Mouse (Mus musculus) heart, postnatal 25 days (tissue): ENCODE measurements around the gene Slc35g1. TPM values are rescaled to one million over a fixed set of nuclear protein-coding genes. Genes with fewer than 3 reads are reported as not detected.
"Not testable (repeated sequence)": the region's sequence is repeated elsewhere in the genome, so short reads cannot be mapped to it uniquely, and the experiment has no call there.

Experiments used
- DNase-seq: peaks from one replicate; pipeline ENCODE4 v3.0.0; 2022; ENCODE audit warnings: low spot score
- intact Hi-C: fragments of 180-260 bp; cut with DNase I; formaldehyde crosslinking; loops from one replicate; pipeline ENCODE4 v1.15.1; 2025
- total RNA-seq, 2 experiments: library from RNA; stranded (reverse); gene quantifications; 2 replicates each; pipeline ENCODE4 v1.2.3; 2021

Gene Slc35g1
- total RNA-seq, 2 experiments from 2014 or later: 1.7 to 1.8 TPM

GRCm38 (mm10) chr19:38383769-38384168 lies 12.0 kb upstream of the Slc35g1 start:
- intact Hi-C loops: no loop called here
- no peak for DNase-seq

- DNase-seq, intact Hi-C loops: not testable (repeated sequence)
Observed at GRCm38 (mm10) chr19:38387021-38387420, 8.8 kb upstream of the Slc35g1 start.

- intact Hi-C loops: no loop called here
- no peak for DNase-seq
Observed at GRCm38 (mm10) chr19:38387835-38388234, 7.9 kb upstream of the Slc35g1 start.

DNA sequence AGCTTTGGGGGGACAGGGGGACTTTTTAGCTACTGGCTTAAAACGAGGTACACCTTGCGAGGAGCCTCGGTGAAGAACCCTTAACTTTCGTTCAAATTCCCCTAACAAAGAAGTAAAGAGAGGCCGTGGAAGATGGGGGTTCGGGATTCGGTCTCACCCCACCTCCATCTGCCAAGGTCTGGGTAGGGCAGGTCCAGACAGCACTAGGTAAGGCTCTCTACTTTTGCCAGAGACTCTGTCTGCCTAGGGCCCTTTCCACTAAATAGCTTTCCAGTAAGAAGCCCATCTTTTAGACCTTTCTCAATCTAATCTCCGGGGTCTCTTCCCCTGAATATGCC lies 822 bp downstream of the Slc35g1 start:
- DNase-seq: no peak
- intact Hi-C loops: no loop called here

GRCm38 (mm10) chr19:38397004-38397403 lies 1.2 kb downstream of the Slc35g1 start:
- no peak for DNase-seq
- intact Hi-C loops: no loop called here

DNA sequence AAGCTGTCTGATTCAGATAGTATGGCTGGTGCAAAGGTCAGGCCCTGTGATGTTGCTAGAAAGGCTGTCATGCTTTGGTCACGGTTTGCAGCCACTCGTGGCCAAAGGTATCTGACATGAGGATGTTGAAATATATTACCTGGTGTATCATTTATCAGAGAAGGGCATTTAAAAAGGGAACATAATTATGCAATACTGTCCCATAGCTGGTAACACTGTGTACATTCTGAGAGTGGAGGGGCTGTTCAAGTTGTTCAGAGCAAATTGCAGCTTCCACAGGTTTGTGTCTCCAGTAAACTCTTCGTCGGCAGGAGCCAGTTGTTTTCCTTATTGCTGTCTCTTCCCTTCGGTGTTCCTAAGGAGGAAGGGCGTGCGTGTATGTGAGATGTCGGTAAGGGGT lies 3.2 kb downstream of the Slc35g1 start:
- intact Hi-C loops: no loop called here
- no peak for DNase-seq

DNA sequence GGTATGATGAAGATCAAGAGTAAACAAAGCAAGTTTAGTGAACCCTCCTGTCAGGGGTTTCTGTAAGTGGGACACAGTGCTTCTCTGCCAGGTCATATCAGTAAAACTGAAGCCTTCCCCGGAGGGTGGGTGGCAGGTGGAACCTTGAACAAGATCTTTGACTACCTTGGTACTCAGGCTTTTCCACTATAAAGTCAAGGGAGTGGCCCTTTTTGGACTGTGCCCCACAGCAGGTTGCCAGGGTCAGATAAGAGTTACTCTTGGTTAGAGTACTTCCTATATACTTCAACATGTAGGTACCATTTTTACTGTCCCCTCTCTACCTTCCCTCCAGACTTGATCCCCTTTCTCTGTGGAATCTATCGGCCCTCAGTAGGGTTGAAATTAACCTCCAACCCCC lies 5.1 kb downstream of the Slc35g1 start:
- intact Hi-C loops: no loop called here
- DNase-seq: no peak

DNA sequence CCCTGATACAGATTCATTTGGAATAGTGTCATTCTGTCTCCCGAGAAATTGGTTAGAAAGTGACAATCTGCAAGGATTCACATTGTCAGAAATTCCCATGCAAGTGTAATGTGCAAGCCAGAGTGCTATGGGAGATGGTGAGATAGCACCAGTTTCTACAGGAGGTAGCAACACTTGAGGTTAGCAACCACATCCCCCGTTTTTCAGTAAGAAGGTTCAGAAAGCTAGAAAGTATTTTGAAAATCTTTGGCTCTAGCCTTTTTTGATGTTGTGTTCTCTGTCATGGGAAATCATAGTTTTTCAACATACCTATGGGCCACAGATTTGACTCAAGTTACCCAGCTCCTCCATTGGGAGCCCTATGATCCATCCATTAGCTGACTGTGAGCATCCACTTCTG lies 5.6 kb downstream of the Slc35g1 start:
- intact Hi-C loops: no loop called here
- DNase-seq: no peak

GRCm38 (mm10) chr19:38410357-38411056 lies 14.7 kb downstream of the Slc35g1 start:
- intact Hi-C loops: no loop called here

DNA sequence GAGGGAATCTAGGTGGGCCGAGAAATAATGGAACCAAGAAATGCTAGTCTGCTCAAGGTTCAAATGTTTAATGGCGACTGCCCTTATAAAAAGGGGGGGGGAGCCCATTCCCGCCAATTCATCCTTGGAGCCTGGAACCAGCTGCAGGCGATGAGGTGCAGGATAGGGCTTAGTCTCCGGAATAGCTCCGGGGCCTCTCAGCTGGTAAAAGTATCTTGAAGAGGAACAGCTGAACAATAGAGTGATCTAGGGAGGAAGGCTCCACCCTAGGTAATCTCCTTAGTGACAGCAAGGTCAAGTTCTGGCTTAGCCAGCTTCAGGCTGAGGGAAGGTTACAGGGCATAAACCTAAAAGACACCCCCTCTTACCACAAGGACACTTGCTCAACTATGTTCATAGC lies 18.1 kb downstream of the Slc35g1 start:
- intact Hi-C loops: no loop called here
- no peak for DNase-seq

More at GRCm38 (mm10) chr19:38410357-38411056, 14.7 kb downstream of the Slc35g1 start:
- no peak for DNase-seq

DNA sequence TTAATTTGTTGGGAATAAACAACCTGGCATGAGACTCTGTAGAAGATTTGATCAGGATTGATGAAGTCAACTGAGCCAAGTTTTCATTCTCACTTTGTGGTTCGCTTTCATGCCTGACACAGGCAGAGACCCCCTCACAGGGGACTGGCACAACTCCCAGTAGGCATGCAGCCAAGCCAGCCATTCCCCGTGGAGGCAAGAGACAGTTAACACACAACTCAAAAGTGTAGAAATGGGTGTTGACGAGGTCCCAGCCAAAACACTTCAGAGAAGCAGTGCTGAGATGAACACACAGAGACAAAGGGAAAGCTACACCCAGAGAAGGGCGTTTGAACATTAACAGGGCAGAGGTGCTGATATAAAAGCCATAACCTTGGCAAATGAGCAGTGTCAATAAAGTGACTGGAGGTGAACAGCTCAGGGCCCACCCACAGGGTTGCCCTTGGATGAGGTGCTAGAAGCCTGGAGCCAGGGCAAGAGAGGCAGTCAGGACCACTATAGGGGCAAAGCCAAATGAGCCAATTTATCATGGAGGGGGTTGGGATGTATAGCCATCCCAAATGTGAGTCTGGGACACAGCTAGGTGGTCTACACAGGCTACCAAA lies 23.1 kb downstream of the Slc35g1 start:
- intact Hi-C loops: no loop called here
- no peak for DNase-seq

DNA sequence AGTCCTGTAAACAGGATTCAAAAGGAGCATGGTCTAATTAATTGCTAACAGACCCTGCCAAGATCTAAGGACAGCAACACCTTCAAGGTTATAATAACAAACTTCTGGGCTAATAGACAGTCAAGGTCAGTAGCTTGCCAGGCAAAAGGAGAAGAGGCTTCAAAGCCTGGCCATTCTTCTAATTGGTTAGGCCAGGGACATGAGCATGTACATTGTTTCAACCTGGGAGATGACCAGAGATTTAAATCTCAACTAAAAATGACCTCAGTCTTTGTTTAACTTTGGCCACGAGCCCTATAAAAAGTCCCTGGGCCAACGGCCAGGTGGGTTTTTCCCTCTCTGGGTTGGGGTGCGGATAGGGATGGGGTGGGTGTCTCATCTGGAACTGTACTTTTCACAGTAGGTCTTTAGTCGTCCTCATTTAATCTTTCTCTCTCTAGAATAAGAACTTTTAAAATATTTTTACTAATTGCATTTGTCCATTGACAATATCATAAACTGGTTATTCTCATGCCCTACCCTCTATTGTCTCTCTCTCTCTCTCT lies 25.0 kb downstream of the Slc35g1 start:
- intact Hi-C loops: loop anchor here (5.0 to 10.0 kb wide), 4 partner anchors 144 to 494 kb away; no protein-coding TSS in a partner anchor

GRCm38 (mm10) chr19:38421436-38421835 lies 25.7 kb downstream of the Slc35g1 start:
- no peak for DNase-seq
- intact Hi-C loops: loop anchor here (5.0 to 10.0 kb wide), 4 partner anchors 143 to 493 kb away; no protein-coding TSS in a partner anchor

More for the DNA sequence above, 25.0 kb downstream of the Slc35g1 start:
- DNase-seq: no peak

DNA sequence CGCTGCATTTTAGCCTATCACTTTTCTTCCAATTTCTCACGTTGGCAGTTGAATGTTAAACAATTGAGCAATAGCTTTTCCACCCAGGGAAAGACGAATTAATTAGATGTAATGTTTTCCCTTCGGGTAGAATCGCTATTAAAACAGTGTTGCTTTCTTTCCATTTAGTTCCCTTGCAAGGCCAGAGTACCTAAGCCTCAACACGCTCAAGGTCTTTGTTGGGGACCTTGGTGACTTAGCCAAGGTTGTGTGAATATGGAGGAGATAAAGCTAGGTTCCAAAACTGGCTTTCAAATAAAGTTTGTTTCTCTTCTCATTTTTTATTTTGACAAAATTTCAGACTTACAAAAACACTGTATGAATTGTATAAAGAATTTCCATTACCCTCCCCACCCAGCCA lies 27.1 kb downstream of the Slc35g1 start:
- DNase-seq: no peak
- intact Hi-C loops: loop anchor here (5.0 to 10.0 kb wide), 4 partner anchors 142 to 492 kb away; no protein-coding TSS in a partner anchor

- intact Hi-C loops: loop anchor here (2.0 to 10.0 kb wide), 5 partner anchors 141 to 491 kb away; no protein-coding TSS in a partner anchor
- DNase-seq: no peak
Observed at GRCm38 (mm10) chr19:38423884-38424283, 28.1 kb downstream of the Slc35g1 start.

GRCm38 (mm10) chr19:38424581-38424980 lies 28.8 kb downstream of the Slc35g1 start:
- no peak for DNase-seq
- intact Hi-C loops: loop anchor here (2.0 to 10.0 kb wide), 5 partner anchors 140 to 490 kb away; no protein-coding TSS in a partner anchor

DNA sequence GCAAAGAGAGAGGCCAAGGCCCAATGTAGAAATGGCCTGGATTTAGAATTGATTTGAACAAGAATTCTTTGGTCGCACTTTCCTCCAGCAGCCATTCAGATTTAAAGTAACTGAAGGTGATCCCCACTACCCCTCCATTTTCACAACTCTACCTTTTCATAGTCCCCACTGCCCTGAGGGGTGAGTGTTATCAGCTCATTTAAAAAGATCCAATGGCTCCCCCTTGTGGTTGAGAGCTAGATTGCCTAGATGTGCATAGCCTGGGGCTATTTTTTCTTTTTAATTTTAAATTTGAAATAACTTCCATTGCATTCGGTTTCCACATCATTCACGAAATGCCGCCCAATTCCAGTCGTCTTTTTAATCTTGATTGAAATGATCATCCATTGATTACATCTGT lies 33.5 kb downstream of the Slc35g1 start:
- no peak for DNase-seq
- intact Hi-C loops: loop anchor here (5.0 to 10.0 kb wide), 3 partner anchors 48 to 486 kb away; no protein-coding TSS in a partner anchor

DNA sequence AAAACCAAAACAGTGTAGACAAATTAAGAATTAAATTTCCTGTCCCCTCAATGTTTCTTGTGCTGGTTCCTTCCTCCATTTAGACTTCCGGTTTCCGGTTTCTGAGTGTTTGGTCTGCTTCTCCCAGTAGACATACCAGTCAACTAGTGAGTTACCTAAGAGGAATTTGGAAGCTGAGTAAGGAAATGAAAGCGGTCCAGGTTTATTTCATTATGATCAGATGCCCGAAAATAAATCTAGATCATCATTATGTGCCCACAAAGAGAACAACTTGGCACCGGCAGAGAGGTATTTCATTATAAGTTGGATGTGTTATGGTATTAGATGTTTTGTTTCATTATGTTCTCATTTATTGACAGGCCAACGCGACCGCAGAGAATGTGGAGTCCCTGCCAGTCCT lies 34.7 kb downstream of the Slc35g1 start:
- intact Hi-C loops: no loop called here
- no peak for DNase-seq

DNA sequence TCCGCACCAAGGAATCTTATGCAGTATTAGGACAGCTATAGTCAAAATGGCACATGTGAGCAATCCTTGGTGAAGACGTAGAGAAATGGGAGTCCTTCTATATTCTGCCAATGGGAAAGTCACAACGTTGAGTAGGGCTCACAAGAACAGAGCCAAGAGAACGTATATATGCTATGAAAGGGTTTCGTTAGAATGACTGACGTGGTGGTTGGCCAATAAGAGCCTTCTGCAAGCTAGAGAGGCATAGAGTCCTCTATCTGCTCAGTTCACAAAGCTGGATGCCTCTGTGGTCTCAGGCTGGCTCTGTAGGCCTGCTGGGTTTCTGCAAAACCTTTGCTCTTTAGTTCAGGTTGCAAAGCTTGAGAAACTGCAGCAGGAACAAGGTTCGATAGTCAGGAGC lies 35.5 kb downstream of the Slc35g1 start:
- DNase-seq: no peak
- intact Hi-C loops: no loop called here

DNA sequence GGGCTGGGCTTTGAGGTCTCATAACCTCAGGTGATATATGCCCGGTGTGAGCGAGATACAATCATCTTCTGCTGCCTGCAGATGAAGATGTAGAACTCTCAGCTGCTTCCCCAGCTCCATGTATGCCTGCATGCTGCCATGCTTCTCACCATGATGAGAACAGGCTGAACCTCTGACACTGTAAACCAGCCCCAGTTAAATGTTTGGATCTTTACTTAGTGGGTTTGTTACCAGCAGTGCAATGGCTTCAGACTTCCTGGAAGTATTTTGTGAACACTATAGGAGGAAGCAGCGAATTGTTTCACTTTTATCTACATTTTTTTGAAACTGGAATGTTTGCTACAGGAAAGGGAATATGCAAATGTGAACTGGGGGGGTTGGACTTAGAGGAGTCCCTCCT lies 36.2 kb downstream of the Slc35g1 start:
- intact Hi-C loops: no loop called here
- no peak for DNase-seq

DNA sequence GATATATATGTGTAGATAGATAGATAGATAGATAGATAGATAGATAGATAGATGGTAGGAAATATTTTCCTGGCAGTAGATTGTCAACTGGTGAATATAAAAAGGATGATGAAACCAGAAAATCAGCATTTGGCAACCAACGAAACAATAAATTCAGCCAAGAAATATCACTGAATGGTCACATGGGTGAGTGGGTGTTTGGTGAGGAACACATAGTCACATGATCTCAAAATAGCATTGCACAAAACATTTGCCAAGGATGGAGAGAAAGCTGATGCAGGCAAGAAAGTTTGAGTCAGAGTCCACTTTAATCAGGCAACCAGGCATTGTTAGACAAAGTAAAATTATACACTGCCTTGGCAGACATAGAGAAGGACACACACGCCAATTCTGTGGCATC lies 37.6 kb downstream of the Slc35g1 start:
- intact Hi-C loops: no loop called here

More for the DNA sequence above, 37.6 kb downstream of the Slc35g1 start:
- no peak for DNase-seq
